Mouse (Mus musculus) E14TG2a.4 (cell line): ENCODE data around the gene Trim2.

Experiments
- CTCF ChIP-seq: conservative IDR thresholded peaks from 2 replicates; pipeline ENCODE4 v1.5.1; 2014; ENCODE audit warnings: low read length
- POU5F1 ChIP-seq: IDR thresholded peaks from 2 replicates; pipeline ENCODE4 v1.6.1; 2014; ENCODE audit warnings: low read length, borderline replicate concordance

DNA sequence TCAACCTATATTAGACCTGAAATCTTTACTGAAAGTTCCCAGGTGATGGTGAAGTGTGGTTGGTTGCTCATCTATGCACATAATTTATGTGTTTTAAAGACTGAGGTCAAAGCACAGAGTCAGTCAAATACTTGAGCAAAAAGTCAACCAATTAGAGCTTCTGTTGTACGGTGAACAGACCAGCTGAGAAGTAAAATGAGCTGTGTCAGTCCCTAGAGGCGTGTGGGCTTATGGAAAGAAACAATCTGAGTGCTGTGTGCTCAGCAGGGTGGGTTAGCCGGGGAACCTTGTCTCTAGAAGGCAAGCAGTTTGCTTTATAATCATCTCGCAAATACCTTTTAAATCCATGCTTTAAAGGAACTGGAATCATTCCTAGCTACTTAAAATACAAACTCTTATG lies 149.7 kb downstream of the Trim2 start:
- no peak for TF ChIP-seq CTCF
- TF ChIP-seq POU5F1 = no peak
